Mouse (Mus musculus): Measurements from ENCODE around the gene Eri3. TPM values are rescaled to one million over a fixed set of nuclear protein-coding genes. Genes with fewer than 3 reads are reported as not detected.

Eri3 gene
- total and polyA plus RNA-seq, 2 experiments from 2014 or later, result 97.8 to 119 TPM

- no peak overlapping the region for H3K27ac ChIP-seq (ENCODE audit: low read depth)
- no peaks in the 10 kb centered on the region for H3K9me3 ChIP-seq (replicated peaks; ENCODE audit: control insufficient read depth, low read length)
- ATAC-seq (ENCODE audit: insufficient read depth, low read depth) (no peak; the same call in 1 of the 2 replicates), DNase-seq (ENCODE audit: low spot score) (peak; percentile 50)
- H3K4me2 ChIP-seq (ENCODE audit: low read depth, low read length), result no peak overlapping the region
- H3K4me3 ChIP-seq (ENCODE audit: low read depth, low read length), result no peak overlapping the region
- peak; percentile 69 for TF ChIP-seq CTCF (IDR thresholded peaks at IDR 0.05; ENCODE audit: low read depth)
- TF ChIP-seq EP300 (IDR thresholded peaks at IDR 0.05; ENCODE audit: low read depth), result no peak
- 4% methylated on average over 1 of the region's 1 CpGs for WGBS
- H3K4me1 ChIP-seq (ENCODE audit: control insufficient read depth, insufficient read depth), result no peaks in the 10 kb centered on the region
- no peaks in the 10 kb centered on the region for H3K36me3 ChIP-seq (replicated peaks; ENCODE audit: control insufficient read depth, insufficient read depth, low read length)
- H3K27me3 ChIP-seq (ENCODE audit: control insufficient read depth, insufficient read depth, low read length), result no peaks in the 10 kb centered on the region
- no peak overlapping the region for H3K9ac ChIP-seq (replicated peaks; ENCODE audit: low read depth, low read length)
Measured at GRCm38 (mm10) chr4:117527952-117528351, 22.2 kb upstream of the Eri3 start.

- DNase-seq (ENCODE audit: low spot score) (no peak), ATAC-seq (ENCODE audit: insufficient read depth, low read depth) (no peak)
- no peaks in the 10 kb centered on the region for H3K4me1 ChIP-seq (ENCODE audit: control insufficient read depth, insufficient read depth)
- TF ChIP-seq CTCF (IDR thresholded peaks at IDR 0.05; ENCODE audit: low read depth) (no peak), EP300 (IDR thresholded peaks at IDR 0.05; ENCODE audit: low read depth) (no peak)
- WGBS, result 69% methylated on average over 4 of the region's 4 CpGs
- H3K4me3 ChIP-seq (ENCODE audit: low read depth, low read length), result no peak overlapping the region
- H3K36me3 ChIP-seq (replicated peaks; ENCODE audit: control insufficient read depth, insufficient read depth, low read length), result no peaks in the 10 kb centered on the region
- H3K27ac ChIP-seq (ENCODE audit: low read depth), result no peak overlapping the region
- H3K9ac ChIP-seq (replicated peaks; ENCODE audit: low read depth, low read length), result no peak overlapping the region
- H3K4me2 ChIP-seq (ENCODE audit: low read depth, low read length), result no peak overlapping the region
- no peaks in the 10 kb centered on the region for H3K9me3 ChIP-seq (replicated peaks; ENCODE audit: control insufficient read depth, low read length)
- no peaks in the 10 kb centered on the region for H3K27me3 ChIP-seq (ENCODE audit: control insufficient read depth, insufficient read depth, low read length)
Measured at GRCm38 (mm10) chr4:117529843-117530242, 20.3 kb upstream of the Eri3 start.

- Histone ChIP-seq H3K9me3 (replicated peaks; ENCODE audit: control insufficient read depth, low read length) (no peaks in the 10 kb centered on the region), H3K4me3 (ENCODE audit: low read depth, low read length) (no peak overlapping the region), H3K27ac (ENCODE audit: low read depth) (no peak overlapping the region), H3K9ac (replicated peaks; ENCODE audit: low read depth, low read length) (no peak overlapping the region), H3K4me2 (ENCODE audit: low read depth, low read length) (no peak overlapping the region), H3K27me3 (ENCODE audit: control insufficient read depth, insufficient read depth, low read length) (no peaks in the 10 kb centered on the region), H3K4me1 (ENCODE audit: control insufficient read depth, insufficient read depth) (no peaks in the 10 kb centered on the region), H3K36me3 (replicated peaks; ENCODE audit: control insufficient read depth, insufficient read depth, low read length) (no peaks in the 10 kb centered on the region)
- DNase-seq (ENCODE audit: low spot score) (no peak), ATAC-seq (ENCODE audit: insufficient read depth, low read depth) (no peak)
- TF ChIP-seq CTCF (IDR thresholded peaks at IDR 0.05; ENCODE audit: low read depth) (no peak), EP300 (IDR thresholded peaks at IDR 0.05; ENCODE audit: low read depth) (no peak)
- WGBS, result 70% methylated on average over 9 of the region's 9 CpGs
Measured at GRCm38 (mm10) chr4:117535496-117536200, 14.5 kb upstream of the Eri3 start.

DNA sequence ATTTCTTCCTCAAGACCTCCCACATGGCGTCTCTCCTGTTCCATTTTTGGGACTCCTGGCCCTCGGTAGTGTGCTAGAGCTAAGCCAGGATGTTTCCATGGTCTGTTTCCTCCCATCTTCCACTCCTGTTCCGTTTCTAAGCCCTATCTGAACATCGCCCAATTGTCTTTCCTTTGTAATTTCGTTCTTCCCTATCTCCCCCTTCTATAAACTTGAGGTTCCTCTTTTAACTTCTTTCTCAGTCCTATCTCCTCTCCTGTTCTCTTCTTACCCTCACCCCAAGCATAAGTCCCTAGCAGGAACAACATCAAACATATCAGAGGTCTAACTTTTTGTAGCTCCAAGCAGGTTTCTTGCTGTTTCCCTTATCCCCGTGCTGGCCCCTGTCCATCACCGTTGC is 13.2 kb upstream of the Eri3 start:
- Histone ChIP-seq H3K27ac (ENCODE audit: low read depth) (no peak overlapping the region), H3K9ac (replicated peaks; ENCODE audit: low read depth, low read length) (no peak overlapping the region), H3K4me3 (ENCODE audit: low read depth, low read length) (no peak overlapping the region), H3K4me1 (ENCODE audit: control insufficient read depth, insufficient read depth) (no peaks in the 10 kb centered on the region), H3K9me3 (replicated peaks; ENCODE audit: control insufficient read depth, low read length) (no peaks in the 10 kb centered on the region), H3K36me3 (replicated peaks; ENCODE audit: control insufficient read depth, insufficient read depth, low read length) (no peaks in the 10 kb centered on the region), H3K4me2 (ENCODE audit: low read depth, low read length) (no peak overlapping the region), H3K27me3 (ENCODE audit: control insufficient read depth, insufficient read depth, low read length) (no peaks in the 10 kb centered on the region)
- no peak for ATAC-seq (ENCODE audit: insufficient read depth, low read depth)
- 62% methylated on average over 7 of the region's 7 CpGs for WGBS
- no peak for TF ChIP-seq EP300 (IDR thresholded peaks at IDR 0.05; ENCODE audit: low read depth)
- TF ChIP-seq CTCF (IDR thresholded peaks at IDR 0.05; ENCODE audit: low read depth), result no peak
- DNase-seq (ENCODE audit: low spot score), result no peak

GRCm38 (mm10) chr4:117539329-117539980 is 10.7 kb upstream of the Eri3 start:
- H3K4me1 ChIP-seq (ENCODE audit: control insufficient read depth, insufficient read depth), result no peaks in the 10 kb centered on the region

More at GRCm38 (mm10) chr4:117539329-117539980, 10.7 kb upstream of the Eri3 start:
- WGBS, result 74% methylated on average over 8 of the region's 8 CpGs
- Histone ChIP-seq H3K4me3 (ENCODE audit: low read depth, low read length) (no peak overlapping the region), H3K27ac (ENCODE audit: low read depth) (no peak overlapping the region), H3K9me3 (replicated peaks; ENCODE audit: control insufficient read depth, low read length) (no peaks in the 10 kb centered on the region), H3K36me3 (replicated peaks; ENCODE audit: control insufficient read depth, insufficient read depth, low read length) (no peaks in the 10 kb centered on the region), H3K4me2 (ENCODE audit: low read depth, low read length) (no peak overlapping the region), H3K9ac (replicated peaks; ENCODE audit: low read depth, low read length) (no peak overlapping the region), H3K27me3 (ENCODE audit: control insufficient read depth, insufficient read depth, low read length) (no peaks in the 10 kb centered on the region)
- ATAC-seq (ENCODE audit: insufficient read depth, low read depth) (no peak), DNase-seq (ENCODE audit: low spot score) (no peak)
- no peak for TF ChIP-seq EP300 (IDR thresholded peaks at IDR 0.05; ENCODE audit: low read depth)
- TF ChIP-seq CTCF (IDR thresholded peaks at IDR 0.05; ENCODE audit: low read depth), result no peak
